ENCODE assay signal across 13 mouse cellular contexts in genomic region chr15:11909875-11910274, GRCm38 (mm10). TPM values are rescaled to one million over a fixed set of nuclear protein-coding genes. Genes with fewer than 3 reads are reported as not detected.
A peak's percentile ranks its signal among the peaks of the same experiment; 100 is the strongest.
DNase-seq lines count a peak whose midpoint lies in the region; TF ChIP-seq lines count a peak whose summit lies in the region.
"Had no signal": no experiment of that assay in that cellular context is flagged by ENCODE, and none has a peak within 500 bp of the region (broad histone marks: within the 10 kb centered on the region; RNA-seq: fewer than 3 reads in every experiment).

No protein-coding gene starts in this region.

- peak; percentile 60 for TF ChIP-seq CTCF in gastrocnemius, adult 2 months (IDR thresholded peaks at IDR 0.05)
- no peak for TF ChIP-seq CTCF in liver, adult 2 months (IDR thresholded peaks at IDR 0.05; ENCODE audit: low read depth, low read length)

- intact Hi-C loops in gastrocnemius, adult 2 months (cut with DNase I), result loop anchor here (5.0 to 10.0 kb wide), 4 partner anchors 47 to 505 kb away; no protein-coding TSS in a partner anchor

- H3K27ac ChIP-seq in gastrocnemius, adult 2 months, result no peak overlapping the region
- no peak overlapping the region for H3K27ac ChIP-seq in liver, adult 2 months (replicated peaks; ENCODE audit: insufficient read depth, low read depth, low read length)
- H3K27ac ChIP-seq in ES-E14 (ENCODE audit: insufficient read depth, low read depth, low read length, poor library complexity, severe bottlenecking), result no peak overlapping the region
- H3K27ac ChIP-seq: embryonic facial prominence, embryonic 15.5 days had no signal

- H3K4me1 ChIP-seq in liver, adult 2 months (ENCODE audit: control insufficient read depth, insufficient read depth, low read length), result 0 out of 2 replicates have a peak, but pooled peaks cover 3% of the 10 kb centered on the region
- H3K4me1 ChIP-seq in ES-E14 (ENCODE audit: control insufficient read depth in 2 of 2, insufficient read depth in 2 of 2, low read length in 2 of 2, poor library complexity in 1 of 2), result no peaks in the 10 kb centered on the region

- 0 out of 2 replicates have a peak, but pooled peaks cover 3% of the 10 kb centered on the region for H3K27me3 ChIP-seq in liver, adult 2 months (ENCODE audit: control insufficient read depth, insufficient read depth, low read length)

- no peak overlapping the region for H3K9ac ChIP-seq in liver, adult 2 months (ENCODE audit: low read depth, low read length)
- H3K9ac ChIP-seq in ES-E14 (ENCODE audit: insufficient read depth, low read depth, low read length, poor library complexity, severe bottlenecking), result no peak overlapping the region
- H3K9ac ChIP-seq: embryonic facial prominence, embryonic 15.5 days had no signal

- no peaks in the 10 kb centered on the region for H3K79me2 ChIP-seq in liver, adult 2 months (ENCODE audit: control insufficient read depth, insufficient read depth, low read length)

- WGBS in liver, adult 2 months, result 35% methylated on average over 6 of the region's 6 CpGs

- no peak for TF ChIP-seq POLR2A in liver, adult 2 months (IDR thresholded peaks at IDR 0.05; ENCODE audit: extremely low read depth, insufficient read depth, low read length)

- no peaks in the 10 kb centered on the region for H3K36me3 ChIP-seq in liver, adult 2 months (ENCODE audit: control insufficient read depth, insufficient read depth, low read length)
- H3K36me3 ChIP-seq in ES-E14 (ENCODE audit: control insufficient read depth, insufficient read depth, low read length, poor library complexity, severe bottlenecking), result no peaks in the 10 kb centered on the region
- H3K36me3 ChIP-seq: embryonic facial prominence, embryonic 15.5 days; G1E had no signal

- no peak overlapping the region for H3K4me3 ChIP-seq in gastrocnemius, adult 2 months
- H3K4me3 ChIP-seq in liver, adult 2 months (ENCODE audit: insufficient read depth, low read depth, low read length), result no peak overlapping the region
- no peak overlapping the region for H3K4me3 ChIP-seq in ES-E14 (ENCODE audit: insufficient read depth in 1 of 2, low read depth in 1 of 2, low read length in 2 of 2, poor library complexity in 1 of 2, severe bottlenecking in 1 of 2)
- H3K4me3 ChIP-seq: embryonic facial prominence, embryonic 15.5 days had no signal

- no peak for DNase-seq in gastrocnemius, adult 2 months
- DNase-seq in gastrocnemius, postnatal 25 days, result no peak
- DNase-seq in liver, adult 2 months (ENCODE audit: extremely low read depth, low read depth, low spot score), result peak; percentile 16
- DNase-seq in liver (no peak), ES-E14 (ENCODE audit: low read depth, low spot score) (peak; percentile 12)
- DNase-seq in forelimb bud, embryonic 11.5 days (ENCODE audit: low read depth, low spot score), result peak; percentile 23
- no peak for DNase-seq in T-cell, adult 2 months (ENCODE audit: low spot score)
- DNase-seq in layer of hippocampus, postnatal 10 days (ENCODE audit: low spot score in 2 of 2), result no peak
- DNase-seq: left cerebral cortex, postnatal 4 days; right cerebral cortex, adult 18-20 months had no signal

- in situ Hi-C loops in ES-E14 (cut with MboI; ENCODE audit: low sequenced_read_pairs in 2 of 2, unreplicated experiment in 2 of 2), result no loop called here

- H3K9me3 ChIP-seq in ES-E14 (ENCODE audit: control insufficient read depth, insufficient read depth, low read depth, low read length), result no peaks in the 10 kb centered on the region
- H3K9me3 ChIP-seq: embryonic facial prominence, embryonic 15.5 days had no signal

TF ChIP-seq in ES-E14, 5 proteins besides CTCF, POLR2A, EP300 and RAD21:
- no peak for TF ChIP-seq CHD2 (IDR thresholded peaks at IDR 0.05; ENCODE audit: low read depth, low read length)
- 0 out of 2 replicates have a peak, but pooled peaks have one; percentile 15 for TF ChIP-seq ZC3H11A (IDR thresholded peaks at IDR 0.05; ENCODE audit: borderline replicate concordance, low read depth, low read length)

RNA-seq across cellular contexts. Expression of gene Npr3, which starts 2.8 kb away (rescaled TPM):
- 1 to 10 TPM; 4.0 to 9.1 TPM for total RNA-seq in gastrocnemius, adult 2 months (2021)
- total RNA-seq in gastrocnemius, postnatal 25 days (2021), result 10 to 100 TPM; 12.2 to 16.2 TPM
- total RNA-seq in liver, adult 2 months (2014; rRNA removed), result 1.4 and 2.3 TPM in 2 replicates
- polyA plus RNA-seq in liver, adult 2 months (2012; rRNA removed), result 0.73 and 0.87 TPM in 2 replicates
- 3.3 and 3.4 TPM in 2 replicates for total RNA-seq in ES-E14 (2012; rRNA removed)
- 10 to 100 TPM; 20.1 to 21.6 TPM for total RNA-seq in layer of hippocampus, postnatal 10 days (2021)
- polyA plus RNA-seq: G1E; inflammation-experienced regulatory T-cells, adult 6 months had no signal

Comparison
In these comparisons a context has a peak if more than half of its experiments do, and no peak if none do; other contexts are left out.
1. DNase-seq: peak in liver, adult 2 months (single experiment), ES-E14 (single experiment) and forelimb bud, embryonic 11.5 days (single experiment); none in gastrocnemius, adult 2 months (single experiment), gastrocnemius, postnatal 25 days (single experiment), liver (single experiment), T-cell, adult 2 months (single experiment) and layer of hippocampus, postnatal 10 days (0 of 2).